Mouse (Mus musculus) layer of hippocampus, postnatal 25 days (tissue): ENCODE data around the gene Gm42669. TPM values are rescaled to one million over a fixed set of nuclear protein-coding genes. Genes with fewer than 3 reads are reported as not detected.

Experiments used
- total RNA-seq, 2 experiments: library from RNA; stranded (reverse); gene quantifications; 2 replicates each; pipeline ENCODE4 v1.2.3; 2021

Gm42669 gene
- total RNA-seq, 2 experiments from 2014 or later = 0.27 to 0.49 TPM

Other genes with a start within 250 kb of the Gm42669 start
- 10 to 100 TPM; 13.3 to 16.3 TPM for gene Tgfbr3, start 218.0 kb upstream of the Gm42669 start, total RNA-seq
- 10 to 100 TPM; 13.8 to 15.9 TPM for gene Brdt, start 176.5 kb upstream of the Gm42669 start, total RNA-seq
- gene Ephx4, start 104.9 kb upstream of the Gm42669 start, total RNA-seq = 10 to 100 TPM; 50.8 to 57.2 TPM
- under 1 TPM; 0.22 to 0.26 TPM for gene Lpcat2b, start 76.1 kb upstream of the Gm42669 start, total RNA-seq
- 100 to 1,000 TPM; 106 to 107 TPM for gene Btbd8, start 69.6 kb upstream of the Gm42669 start, total RNA-seq
- under 1 TPM; 0.57 to 0.75 TPM for gene 1700028K03Rik, start 27.1 kb downstream of the Gm42669 start, total RNA-seq
- gene Rpap2, start 89.8 kb downstream of the Gm42669 start, total RNA-seq = 10 to 100 TPM; 21.5 to 22.5 TPM
- gene Glmn, start 90.3 kb downstream of the Gm42669 start, total RNA-seq = 10 to 100 TPM; 13.8 to 17.4 TPM
- not detected for gene Gfi1, start 218.4 kb downstream of the Gm42669 start, total RNA-seq